13 mouse cellular contexts compared by ENCODE assay signal in the genomic region with DNA sequence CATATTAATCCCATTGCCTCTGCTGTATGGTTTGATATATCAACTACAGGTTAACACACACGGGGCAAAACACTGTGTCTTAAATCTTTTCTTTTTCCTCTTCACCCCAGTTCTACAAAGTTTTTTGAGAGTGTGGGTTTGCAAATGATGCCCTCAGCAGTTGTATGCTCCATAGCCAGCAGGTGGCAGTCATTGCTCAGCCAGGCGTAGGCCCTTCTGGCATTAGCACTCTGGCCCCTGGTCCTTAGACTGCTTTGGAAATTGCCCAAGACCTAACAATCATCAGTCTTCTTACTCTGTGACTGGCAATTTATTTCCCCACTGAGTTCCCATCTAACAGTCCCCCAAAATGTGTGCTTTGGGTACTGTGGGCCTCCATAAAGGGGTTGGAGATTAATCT. TPM values are rescaled to one million over a fixed set of nuclear protein-coding genes. Genes with fewer than 3 reads are reported as not detected.
DNase-seq lines count a peak whose midpoint lies in the region; ATAC-seq lines count a peak whose summit lies in the region.
"Not testable (repeated sequence)": the region's sequence is repeated elsewhere in the genome, so short reads cannot be mapped to it uniquely, and the experiment has no call there.
"Had no signal": no experiment of that assay in that cellular context is flagged by ENCODE, and none has a peak within 500 bp of the region (broad histone marks: within the 10 kb centered on the region; RNA-seq: fewer than 3 reads in every experiment).

No protein-coding gene starts in this region.

- DNase-seq in adrenal gland, postnatal 36 days: peak; percentile 1 to 50
- peak; percentile 11 for DNase-seq in embryonic facial prominence, embryonic 10.5 days (ENCODE audit: low spot score)
- DNase-seq in gastrocnemius, postnatal 10 days: peak; percentile 16
- peak; percentile 7 for DNase-seq in kidney, adult 18-20 months
- peak; percentile 22 for DNase-seq in limb, embryonic 11.5 days (ENCODE audit: low spot score)
- peak; percentile 63 for DNase-seq in splenic B cell, adult 2 months (ENCODE audit: low read depth, low spot score)

- ATAC-seq in limb, embryonic 11.5 days (ENCODE audit: insufficient number of reproducible peaks, low FRiP score, low TSS enrichment, low read depth): not testable (repeated sequence)
- peak; percentile 65; the same call in 1 of the 2 replicates for ATAC-seq in megakaryocyte-erythroid progenitor cell, adult 5-6 weeks (replicated peaks; ENCODE audit: low FRiP score, low TSS enrichment, poor library complexity, severe bottlenecking)

- 43% methylated on average over 2 of the region's 2 CpGs for WGBS in embryonic facial prominence, embryonic 10.5 days
- WGBS in limb, embryonic 11.5 days: 38% methylated on average over 1 of the region's 2 CpGs

- H3K4me2 ChIP-seq in limb, embryonic 11.5 days (ENCODE audit: low read depth, severe bottlenecking): not testable (repeated sequence)

- H3K27me3 ChIP-seq in embryonic facial prominence, embryonic 10.5 days (replicated peaks; ENCODE audit: low read depth, poor library complexity, severe bottlenecking); limb, embryonic 11.5 days (ENCODE audit: control insufficient read depth, insufficient read depth, low read length); splenic B cell, adult 2 months (ENCODE audit: control insufficient read depth, insufficient read depth, low read length, poor library complexity, severe bottlenecking): not testable (repeated sequence)

- H3K4me3 ChIP-seq in embryonic facial prominence, embryonic 10.5 days; limb, embryonic 11.5 days (ENCODE audit: low read depth, low read length): not testable (repeated sequence)

- H3K9me3 ChIP-seq in embryonic facial prominence, embryonic 10.5 days; limb, embryonic 11.5 days (ENCODE audit: control insufficient read depth, low read length): not testable (repeated sequence)

- not testable (repeated sequence) for H3K27ac ChIP-seq in embryonic facial prominence, embryonic 10.5 days (replicated peaks); limb, embryonic 11.5 days (replicated peaks; ENCODE audit: low read depth, low read length)

- not testable (repeated sequence) for H3K9ac ChIP-seq in limb, embryonic 11.5 days (ENCODE audit: low read length)

- not testable (repeated sequence) for H3K4me1 ChIP-seq in embryonic facial prominence, embryonic 10.5 days; limb, embryonic 11.5 days (ENCODE audit: control insufficient read depth, insufficient read depth, low read length)

- H3K36me3 ChIP-seq in embryonic facial prominence, embryonic 10.5 days (replicated peaks); limb, embryonic 11.5 days (ENCODE audit: control insufficient read depth, insufficient read depth, low read length); splenic B cell, adult 2 months (ENCODE audit: control insufficient read depth, insufficient read depth, low read length, poor library complexity, severe bottlenecking): not testable (repeated sequence)

RNA-seq across cellular contexts. Expression of gene H2al1k, which starts 23.6 kb away (rescaled TPM):
- not detected for total RNA-seq in adrenal gland, postnatal 36 days (2021)
- not detected in 2 replicates for polyA plus RNA-seq in embryonic facial prominence, embryonic 10.5 days (2016; fragmentation: Nextera tagmentation; extraction: Ambion mirVana)
- total RNA-seq in gastrocnemius, postnatal 10 days (2021): not detected
- polyA plus RNA-seq in limb, embryonic 11.5 days (2014; fragmentation: Nextera tagmentation; extraction: Ambion mirVana): not detected in 2 replicates
- not detected in 2 replicates for total RNA-seq in megakaryocyte-erythroid progenitor cell, adult 5-6 weeks (2014; fragmentation: Nextera tagmentation)
- 6.0 TPM in 1 of 2 replicates, not detected in the other for total RNA-seq in megakaryocyte-erythroid progenitor cell, adult 5-6 weeks (2017)
- total RNA-seq: adrenal gland, adult 18-20 months; gastrocnemius, adult 8-10 months; MEL had no signal
- polyA plus RNA-seq: heart, embryonic 14.5 days; intestine, embryonic 14.5 days; limb, embryonic 12.5 days had no signal

Comparison
In these comparisons a context has a peak if more than half of its experiments do, and no peak if none do; other contexts are left out.
1. DNase-seq: peak in every context shown above with its lines; median percentile 63 in splenic B cell, adult 2 months; 26 in adrenal gland, postnatal 36 days; 22 in limb, embryonic 11.5 days; 16 in gastrocnemius, postnatal 10 days; 11 in embryonic facial prominence, embryonic 10.5 days; 7 in kidney, adult 18-20 months.